Mouse (Mus musculus) liver, adult 2 months (tissue): Measurements from ENCODE around the gene Olfm2. TPM values are rescaled to one million over a fixed set of nuclear protein-coding genes. Genes with fewer than 3 reads are reported as not detected.

Experiments used
- DNase-seq: peaks from one replicate; pipeline ENCODE4 v3.0.0-alpha.2; 2011; ENCODE audit warnings: low read depth, low spot score; ENCODE audit errors: extremely low read depth
- H3K27ac ChIP-seq: fragments of 200-500 bp; replicated peaks from 2 replicates; pipeline ENCODE4 v1.5.1; 2012; ENCODE audit warnings: low read depth, mild to moderate bottlenecking, control low read depth, inconsistent platforms, low read length; ENCODE audit not compliant: insufficient read depth
- H3K27me3 ChIP-seq: fragments of 200-500 bp; 2 replicates; pipeline ENCODE4 v1.6.1; 2012; ENCODE audit warnings: mild to moderate bottlenecking, moderate library complexity, low read length, inconsistent platforms; ENCODE audit not compliant: control insufficient read depth, insufficient read depth
- H3K36me3 ChIP-seq: fragments of 200-500 bp; 2 replicates; pipeline ENCODE4 v1.6.1; 2012; ENCODE audit warnings: low read length, inconsistent platforms; ENCODE audit not compliant: control insufficient read depth, insufficient read depth
- H3K4me1 ChIP-seq: fragments of 200-500 bp; 2 replicates; pipeline ENCODE4 v1.6.1; 2011; ENCODE audit warnings: low read length; ENCODE audit not compliant: control insufficient read depth, insufficient read depth
- H3K4me3 ChIP-seq: fragments of 200-500 bp; 2 replicates; pipeline ENCODE4 v1.5.1; 2011; ENCODE audit warnings: low read depth, mild to moderate bottlenecking, control low read depth, low read length, moderate library complexity; ENCODE audit not compliant: insufficient read depth
- H3K79me2 ChIP-seq: fragments of 200-500 bp; 2 replicates; pipeline ENCODE4 v1.6.1; 2012; ENCODE audit warnings: inconsistent platforms, mild to moderate bottlenecking, low read length, moderate library complexity; ENCODE audit not compliant: control insufficient read depth, insufficient read depth
- H3K9ac ChIP-seq: fragments of 200-500 bp; 2 replicates; pipeline ENCODE4 v1.6.1; 2012; ENCODE audit warnings: low read depth, mild to moderate bottlenecking, control low read depth, inconsistent platforms, low read length
- CTCF ChIP-seq: fragments of 200-500 bp; IDR thresholded peaks from 2 replicates; pipeline ENCODE4 v1.5.1; 2011; ENCODE audit warnings: low read depth, low read length, control low read depth
- POLR2A ChIP-seq: fragments of 200-500 bp; IDR thresholded peaks from 2 replicates; pipeline ENCODE4 v1.6.1; 2011; ENCODE audit warnings: low read length, control low read depth; ENCODE audit not compliant: insufficient read depth; ENCODE audit errors: extremely low read depth
- WGBS: fragments of 180-500 bp; shearing (Covaris S2); methylation state at CpG from one replicate; pipeline ENCODE4 v1.1.7; 2018; 5-methylcytosine and 5-hydroxymethylcytosine counted together
- polyA plus RNA-seq: library from polyadenylated mRNA; depleted of rRNA; stranded (reverse); fragments of >200 nt; gene quantifications from 2 replicates; pipeline ENCODE4 v1.2.3, GENCODE M21; 2012
- total RNA-seq: library from RNA; depleted of rRNA; stranded (reverse); fragments of >200 nt; gene quantifications from 2 replicates; pipeline ENCODE4 v1.2.3, GENCODE M21; 2014

Gene Olfm2
- total and polyA plus RNA-seq, 2 experiments, result 0.09 to 0.72 TPM

DNA sequence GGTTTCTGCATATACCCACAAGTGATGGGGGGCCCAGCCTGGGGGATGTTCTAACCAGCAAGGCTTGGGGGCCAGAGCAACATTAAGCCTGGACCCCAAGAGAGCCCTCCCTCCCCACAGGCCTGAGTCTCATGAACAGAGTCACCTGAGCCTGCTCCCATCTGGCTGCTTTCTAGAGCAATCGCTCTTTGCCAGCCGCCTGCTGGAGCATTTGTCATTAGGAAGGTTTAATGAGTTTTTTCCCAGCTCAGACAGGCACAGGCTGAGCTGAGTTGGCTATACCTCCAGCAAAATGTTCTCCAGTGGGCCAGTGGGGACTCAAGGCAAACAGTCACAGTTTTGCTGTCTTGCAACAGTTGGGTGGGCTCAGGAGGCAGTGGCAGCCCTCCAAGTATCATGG, 81.8 kb downstream of the Olfm2 start:
- H3K27me3 ChIP-seq, result no peaks in the 10 kb centered on the region
- H3K36me3 ChIP-seq, result no peaks in the 10 kb centered on the region; the same call in 1 of the 2 replicates
- H3K4me3 ChIP-seq, result no peak overlapping the region
- no peaks in the 10 kb centered on the region for H3K79me2 ChIP-seq
- H3K4me1 ChIP-seq, result no peaks in the 10 kb centered on the region
- 97% methylated on average over 2 of the region's 2 CpGs for WGBS
- no peak overlapping the region for H3K9ac ChIP-seq
- DNase-seq, result no peak
- H3K27ac ChIP-seq, result no peak overlapping the region
- TF ChIP-seq POLR2A (no peak), CTCF (no peak)

GRCm38 (mm10) chr9:20663956-20664355, 82.2 kb downstream of the Olfm2 start:
- Histone ChIP-seq H3K4me1 (no peaks in the 10 kb centered on the region), H3K4me3 (no peak overlapping the region), H3K27ac (no peak overlapping the region), H3K79me2 (no peaks in the 10 kb centered on the region), H3K36me3 (no peaks in the 10 kb centered on the region; the same call in 1 of the 2 replicates), H3K9ac (no peak overlapping the region), H3K27me3 (no peaks in the 10 kb centered on the region)
- TF ChIP-seq CTCF (no peak), POLR2A (no peak)
- whole genome bisulfite sequencing, result 100% methylated on average over 2 of the region's 2 CpGs
- no peak for DNase-seq

DNA sequence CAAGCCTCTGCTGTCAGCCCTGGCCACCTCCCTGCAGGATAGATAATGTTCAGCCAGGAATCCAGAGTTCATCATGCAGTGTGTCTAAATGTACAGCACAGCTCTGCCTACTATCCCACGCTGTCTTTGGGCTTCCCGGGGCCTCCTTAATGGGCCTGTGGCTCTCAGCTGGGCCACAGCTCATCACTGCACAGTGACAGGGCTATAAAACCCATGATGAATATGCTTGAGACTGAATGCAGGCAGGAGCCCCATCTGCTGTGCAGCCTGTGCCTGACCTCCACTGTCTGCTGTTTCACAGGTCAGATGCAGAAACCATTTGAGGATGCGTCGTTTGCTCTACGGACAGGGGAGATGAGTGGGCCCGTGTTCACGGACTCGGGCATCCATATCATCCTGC, 83.3 kb downstream of the Olfm2 start:
- H3K36me3 ChIP-seq, result no peaks in the 10 kb centered on the region; the same call in 1 of the 2 replicates
- 96% methylated on average over 8 of the region's 8 CpGs for WGBS

DNA sequence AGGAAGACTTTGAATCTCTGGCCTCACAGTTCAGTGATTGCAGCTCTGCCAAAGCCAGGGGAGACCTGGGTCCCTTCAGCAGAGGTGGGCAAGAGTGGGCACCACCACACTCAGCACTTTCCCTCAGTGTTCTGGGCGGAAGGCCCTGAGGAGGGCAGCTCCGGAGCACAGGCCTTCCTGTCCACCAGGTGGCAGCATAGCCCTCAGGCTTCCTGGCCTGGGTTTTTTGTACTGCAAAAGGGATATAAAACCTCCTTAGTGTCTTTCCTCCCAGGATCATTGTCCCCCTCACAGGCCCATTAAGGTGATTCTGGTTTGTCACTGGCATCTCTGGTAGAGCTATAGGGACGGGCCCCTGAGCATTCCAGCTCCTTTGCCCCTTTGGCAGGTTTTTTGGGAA, 83.8 kb downstream of the Olfm2 start:
- Histone ChIP-seq H3K36me3 (no peaks in the 10 kb centered on the region; the same call in 1 of the 2 replicates), H3K79me2 (no peaks in the 10 kb centered on the region), H3K27ac (no peak overlapping the region), H3K4me1 (peaks cover 3% of the 10 kb centered on the region; the same call in 1 of the 2 replicates), H3K9ac (no peak overlapping the region), H3K4me3 (no peak overlapping the region), H3K27me3 (no peaks in the 10 kb centered on the region)
- whole genome bisulfite sequencing, result 70% methylated on average over 3 of the region's 3 CpGs
- DNase-seq, result peak; percentile 21
- TF ChIP-seq CTCF (peak; percentile 90), POLR2A (no peak)

More for the DNA sequence above, 83.3 kb downstream of the Olfm2 start:
- no peak for TF ChIP-seq POLR2A
- TF ChIP-seq CTCF, result no peak
- Histone ChIP-seq H3K4me3 (no peak overlapping the region), H3K79me2 (no peaks in the 10 kb centered on the region), H3K27me3 (no peaks in the 10 kb centered on the region), H3K9ac (no peak overlapping the region), H3K27ac (no peak overlapping the region), H3K4me1 (peaks cover 2% of the 10 kb centered on the region; the same call in 1 of the 2 replicates)
- DNase-seq, result no peak

DNA sequence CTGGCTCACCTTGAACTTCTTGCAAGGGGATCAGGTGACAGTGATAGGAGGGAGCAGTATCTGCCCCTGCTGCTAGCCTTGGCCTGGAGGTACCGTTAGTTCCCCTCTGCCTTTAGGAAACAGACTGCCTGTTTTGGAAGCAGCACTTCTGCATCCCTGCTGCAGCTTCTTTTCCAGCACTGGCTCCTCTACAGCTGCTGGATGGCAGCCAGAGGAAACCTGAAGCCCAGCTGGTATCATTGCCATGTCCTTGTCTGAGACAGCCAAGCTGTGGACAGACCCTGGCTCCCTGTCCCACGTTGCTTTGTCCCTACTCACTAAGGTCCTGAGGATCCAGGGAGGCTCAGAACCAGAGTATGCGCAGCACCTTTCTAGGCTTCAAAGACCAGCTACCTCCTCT, 88.6 kb downstream of the Olfm2 start:
- no peaks in the 10 kb centered on the region for H3K27me3 ChIP-seq
- H3K4me1 ChIP-seq, result peaks cover 10% of the 10 kb centered on the region
- H3K79me2 ChIP-seq, result peaks cover 21% of the 10 kb centered on the region
- no peak overlapping the region for H3K9ac ChIP-seq
- WGBS, result 49% methylated on average over 3 of the region's 3 CpGs
- peak; percentile 23 for DNase-seq
- no peak overlapping the region for H3K4me3 ChIP-seq
- H3K36me3 ChIP-seq, result no peaks in the 10 kb centered on the region; the same call in 1 of the 2 replicates
- H3K27ac ChIP-seq, result no peak overlapping the region
- TF ChIP-seq CTCF (no peak), POLR2A (no peak)

GRCm38 (mm10) chr9:20653859-20654258, 92.3 kb downstream of the Olfm2 start:
- Histone ChIP-seq H3K9ac (no peak overlapping the region), H3K27me3 (no peaks in the 10 kb centered on the region), H3K4me3 (no peak overlapping the region), H3K4me1 (peaks cover 16% of the 10 kb centered on the region), H3K27ac (no peak overlapping the region), H3K79me2 (peaks cover 27% of the 10 kb centered on the region), H3K36me3 (no peaks in the 10 kb centered on the region)
- DNase-seq, result no peak
- WGBS, result 93% methylated on average over 3 of the region's 3 CpGs
- TF ChIP-seq POLR2A, result no peak
- no peak for TF ChIP-seq CTCF
